Mouse (Mus musculus) forebrain, embryonic 13.5 days (tissue): Measurements from ENCODE around the gene Sqstm1. TPM values are rescaled to one million over a fixed set of nuclear protein-coding genes. Genes with fewer than 3 reads are reported as not detected.

Experiments used
- ATAC-seq: fragments of 200-750 bp; cut with Nextera tagmentation; 2 replicates; pipeline ENCODE4 v1.8.0; 2017
- H3K27ac ChIP-seq: fragments of 300-500 bp; sonication (generic); 2 replicates; pipeline ENCODE4 v1.5.1; 2015; ENCODE audit warnings: inconsistent platforms, mild to moderate bottlenecking, moderate library complexity
- H3K27me3 ChIP-seq: fragments of 300-500 bp; sonication (generic); 2 replicates; pipeline ENCODE4 v1.6.1; 2015; ENCODE audit warnings: mild to moderate bottlenecking, inconsistent platforms
- H3K36me3 ChIP-seq: fragments of 300-500 bp; sonication (generic); 2 replicates; pipeline ENCODE4 v1.6.1; 2015; ENCODE audit warnings: mild to moderate bottlenecking, inconsistent platforms; ENCODE audit not compliant: poor library complexity, severe bottlenecking
- H3K4me1 ChIP-seq: fragments of 300-500 bp; sonication (generic); 2 replicates; pipeline ENCODE4 v1.6.1; 2015; ENCODE audit warnings: inconsistent platforms
- H3K4me2 ChIP-seq: fragments of 300-500 bp; sonication (generic); 2 replicates; pipeline ENCODE4 v1.6.1; 2015; ENCODE audit warnings: inconsistent platforms, mild to moderate bottlenecking, moderate library complexity
- H3K4me3 ChIP-seq: fragments of 300-500 bp; sonication (generic); 2 replicates; pipeline ENCODE4 v1.5.1; 2015; ENCODE audit warnings: mild to moderate bottlenecking, inconsistent platforms
- H3K9ac ChIP-seq: fragments of 300-500 bp; sonication (generic); 2 replicates; pipeline ENCODE4 v1.6.1; 2015; ENCODE audit warnings: mild to moderate bottlenecking, inconsistent platforms
- H3K9me3 ChIP-seq: fragments of 300-500 bp; sonication (generic); replicated peaks from 2 replicates; pipeline ENCODE4 v1.6.1; 2016; ENCODE audit warnings: inconsistent platforms
- WGBS: fragments of 180-500 bp; shearing (Covaris S2); methylation state at CpG from one replicate; pipeline ENCODE4 v1.1.7; 2015; 5-methylcytosine and 5-hydroxymethylcytosine counted together
- polyA plus RNA-seq: library from polyadenylated mRNA; unstranded; fragments of >200 nt; fragmentation: Nextera tagmentation; extraction: Ambion mirVana; gene quantifications from 2 replicates; pipeline ENCODE4 v1.2.1, GENCODE M21; 2015

Gene Sqstm1
- 194 and 210 TPM in 2 replicates for polyA plus RNA-seq

DNA sequence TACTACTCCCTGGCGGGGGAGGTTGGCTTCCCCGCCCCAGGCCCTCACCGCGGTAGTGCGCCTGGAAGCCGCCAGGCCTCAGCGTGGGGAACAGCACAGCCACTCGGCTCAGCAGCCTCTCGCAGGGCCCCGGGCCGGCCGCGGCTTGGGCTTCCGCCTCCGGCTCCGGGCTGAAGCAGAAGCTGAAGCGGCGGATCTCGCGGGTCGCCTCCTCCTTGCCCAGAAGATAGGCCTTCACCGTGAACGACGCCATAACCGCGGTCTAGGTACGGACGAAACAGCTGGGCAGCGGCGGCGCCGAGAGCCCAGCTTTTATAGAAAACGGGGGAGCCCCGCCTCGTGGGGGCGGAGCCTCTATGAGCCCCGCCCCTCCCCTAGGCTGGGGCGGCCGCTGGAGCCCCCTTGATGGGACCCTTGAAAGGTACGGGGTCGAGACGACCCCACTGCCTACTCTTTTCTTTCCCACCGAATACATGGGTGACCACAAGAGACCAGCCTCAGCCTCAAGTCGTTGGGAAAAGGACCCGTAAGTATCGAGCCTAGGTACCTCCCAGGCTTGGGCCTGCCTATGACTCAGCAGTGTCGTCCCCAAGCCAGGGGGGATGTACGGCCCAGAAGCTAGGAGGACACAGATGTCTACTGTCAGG, at the start of gene Sqstm1, which contains the start of gene Mgat4b:
Gene Sqstm1 (minus strand): TSS at position 323 of the 647 bp plus-strand sequence.
Gene Mgat4b (plus strand): TSS at position 386 of the 647 bp plus-strand sequence.
- H3K36me3 ChIP-seq = peaks cover 24% of the 10 kb centered on the region
- H3K4me2 ChIP-seq = peak within 1 kb of the TSS; percentile 68
- no peaks in the 10 kb centered on the region for H3K9me3 ChIP-seq
- H3K9ac ChIP-seq = peak within 1 kb of the TSS; percentile 91
- H3K4me3 ChIP-seq = peak within 1 kb of the TSS; percentile 93
- peak within 1 kb of the TSS; percentile 97 for H3K27ac ChIP-seq
- WGBS = 1% methylated on average over 48 of the region's 48 CpGs
- H3K4me1 ChIP-seq = peaks cover 24% of the 10 kb centered on the region
- ATAC-seq = peak; percentile 79
- no peaks in the 10 kb centered on the region for H3K27me3 ChIP-seq

DNA sequence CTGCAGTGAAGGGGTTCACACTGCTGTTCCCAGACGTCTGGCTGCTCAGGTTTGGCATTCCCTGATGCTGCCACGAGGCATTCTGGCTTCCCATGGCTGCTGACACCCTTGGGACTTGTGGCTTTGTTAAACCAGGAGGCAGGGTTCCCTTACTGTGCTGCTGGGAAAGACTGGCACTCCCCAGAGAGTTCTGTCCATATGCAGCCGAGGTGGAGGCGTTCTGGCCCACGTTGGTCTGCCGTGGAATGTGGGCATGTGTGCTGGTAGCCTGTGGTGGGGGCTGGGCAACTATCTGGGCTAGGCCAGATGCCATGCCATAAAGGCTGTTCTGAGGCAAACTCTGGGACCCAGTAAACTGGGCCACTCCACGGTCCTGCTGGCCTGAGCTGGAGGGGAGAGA, 47.7 kb upstream of the Sqstm1 start:
- Histone ChIP-seq H3K4me3 (no peak overlapping the region), H3K27me3 (no peaks in the 10 kb centered on the region), H3K9me3 (no peaks in the 10 kb centered on the region), H3K36me3 (peaks cover 75% of the 10 kb centered on the region), H3K4me2 (no peak overlapping the region), H3K4me1 (no peaks in the 10 kb centered on the region), H3K9ac (no peak overlapping the region), H3K27ac (no peak overlapping the region)
- WGBS = 86% methylated on average over 7 of the region's 7 CpGs
- no peak for ATAC-seq

DNA sequence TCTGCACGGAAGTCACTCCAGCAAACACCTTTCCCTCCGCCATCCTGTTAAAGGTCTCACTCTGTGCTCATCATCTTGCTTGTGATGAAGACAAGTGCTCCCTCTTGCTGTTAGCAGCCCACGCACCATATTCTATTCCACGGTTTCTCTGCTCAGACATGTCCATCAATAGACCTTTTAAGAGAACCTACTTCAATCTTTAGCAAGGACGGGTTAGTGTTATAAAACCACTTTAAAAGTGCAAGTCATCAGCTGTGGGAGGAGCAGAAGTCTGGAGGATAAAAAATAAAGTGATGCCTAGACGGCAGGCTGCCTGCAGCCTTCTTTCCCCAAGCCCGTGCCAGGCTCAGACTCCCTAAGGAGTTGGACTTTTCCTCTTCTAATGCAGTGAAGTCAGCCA, 46.0 kb upstream of the Sqstm1 start:
- Histone ChIP-seq H3K4me2 (no peak overlapping the region), H3K4me3 (no peak overlapping the region), H3K27me3 (no peaks in the 10 kb centered on the region), H3K27ac (no peak overlapping the region), H3K4me1 (no peaks in the 10 kb centered on the region), H3K36me3 (peaks cover 58% of the 10 kb centered on the region), H3K9me3 (no peaks in the 10 kb centered on the region), H3K9ac (no peak overlapping the region)
- no peak for ATAC-seq
- 89% methylated on average over 7 of the region's 7 CpGs for WGBS

DNA sequence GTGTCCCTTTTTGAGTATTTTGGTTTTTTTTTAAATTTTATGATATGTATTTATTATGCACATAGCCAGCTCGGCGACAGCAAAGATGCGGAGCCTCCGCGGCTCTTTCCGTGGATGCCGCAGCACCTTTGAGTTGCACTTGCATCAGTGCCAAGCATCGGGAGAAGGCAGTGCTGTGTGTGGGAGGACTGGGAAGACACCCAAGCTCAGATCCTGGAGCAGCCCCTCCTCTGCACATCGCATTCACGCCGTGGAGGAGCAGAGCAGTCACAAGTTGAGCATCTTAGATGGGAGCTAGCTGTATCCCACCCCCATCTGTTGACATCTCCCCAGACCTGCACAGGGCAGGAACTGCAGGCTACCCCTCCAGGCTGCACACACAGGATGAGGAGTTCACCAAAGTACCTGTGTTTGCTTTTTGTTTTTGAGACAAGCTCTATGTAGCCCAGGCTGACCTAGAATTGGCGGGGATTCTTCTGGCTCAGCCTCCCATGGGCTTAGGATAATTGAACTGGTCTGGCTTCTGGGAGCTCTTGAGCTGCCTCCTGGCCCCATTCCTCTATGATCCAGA, 43.5 kb upstream of the Sqstm1 start:
- WGBS = 78% methylated on average over 12 of the region's 12 CpGs
- no peak overlapping the region for H3K4me2 ChIP-seq
- peak; percentile 23; the same call in 1 of the 2 replicates for ATAC-seq

DNA sequence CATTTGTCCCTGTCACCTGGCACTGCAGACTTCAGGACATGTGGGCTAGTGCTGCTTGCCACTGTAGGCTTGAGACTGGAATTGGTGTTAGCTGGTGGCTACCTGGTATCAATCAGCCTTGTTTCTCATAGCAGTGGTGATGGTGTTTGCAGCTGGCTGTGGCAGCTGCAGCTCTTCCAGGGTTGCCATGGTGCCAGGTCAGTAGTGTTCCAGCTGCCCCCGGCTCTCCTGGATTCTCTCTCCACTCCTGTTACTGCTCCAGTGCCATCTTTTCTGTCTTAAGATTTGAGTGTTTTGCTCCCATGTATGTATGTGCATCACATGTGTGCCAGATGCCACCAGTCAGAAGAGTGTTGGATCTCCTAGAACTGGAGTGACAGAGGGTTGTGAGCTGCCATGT, 42.8 kb upstream of the Sqstm1 start:
- WGBS = 80% methylated on average over 1 of the region's 1 CpGs

More for the DNA sequence above, 43.5 kb upstream of the Sqstm1 start:
- H3K27me3 ChIP-seq = no peaks in the 10 kb centered on the region
- H3K9ac ChIP-seq = no peak overlapping the region
- H3K27ac ChIP-seq = no peak overlapping the region
- no peak overlapping the region for H3K4me3 ChIP-seq
- no peaks in the 10 kb centered on the region for H3K9me3 ChIP-seq
- H3K36me3 ChIP-seq = peaks cover 33% of the 10 kb centered on the region
- H3K4me1 ChIP-seq = no peaks in the 10 kb centered on the region

DNA sequence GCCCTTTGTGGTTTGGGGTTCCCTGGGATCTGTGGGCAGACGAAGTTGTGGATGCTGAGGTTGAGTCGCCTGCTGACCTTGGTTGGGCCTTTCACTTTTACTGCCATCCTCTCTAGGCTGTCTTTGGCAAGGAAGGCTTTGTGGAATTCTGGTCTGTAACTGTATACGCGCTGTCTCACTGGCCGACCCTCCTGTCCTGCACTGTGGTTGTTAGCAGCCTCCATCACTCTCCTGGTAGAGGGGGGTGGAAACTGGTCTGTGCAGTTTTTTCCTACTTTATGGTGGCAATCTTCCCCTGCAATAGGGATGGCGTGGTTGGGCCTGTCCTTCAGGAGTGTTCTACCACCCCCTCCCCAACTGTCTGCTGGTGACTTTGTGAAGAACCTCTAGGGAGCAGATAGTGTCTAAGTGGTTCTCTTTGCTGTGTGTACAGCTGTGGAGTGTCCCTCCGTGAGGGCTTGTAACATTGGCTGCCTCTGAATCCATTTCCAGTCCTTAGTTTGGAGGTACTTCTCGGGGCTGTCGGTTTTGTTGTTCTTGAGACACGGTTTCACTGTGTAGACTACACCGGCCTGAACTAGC, 42.1 kb upstream of the Sqstm1 start:
- no peaks in the 10 kb centered on the region for H3K9me3 ChIP-seq
- H3K27ac ChIP-seq = no peak overlapping the region
- H3K9ac ChIP-seq = no peak overlapping the region
- H3K36me3 ChIP-seq = peaks cover 20% of the 10 kb centered on the region
- no peaks in the 10 kb centered on the region for H3K4me1 ChIP-seq
- no peak overlapping the region for H3K4me3 ChIP-seq
- 84% methylated on average over 11 of the region's 11 CpGs for WGBS
- no peak overlapping the region for H3K4me2 ChIP-seq
- ATAC-seq = no peak
- H3K27me3 ChIP-seq = no peaks in the 10 kb centered on the region

More for the DNA sequence above, 42.8 kb upstream of the Sqstm1 start:
- no peak overlapping the region for H3K4me2 ChIP-seq
- ATAC-seq = 0 out of 2 replicates have a peak, but pooled peaks have one; percentile 43
- H3K27me3 ChIP-seq = no peaks in the 10 kb centered on the region
- H3K9me3 ChIP-seq = no peaks in the 10 kb centered on the region
- H3K36me3 ChIP-seq = peaks cover 26% of the 10 kb centered on the region
- no peak overlapping the region for H3K4me3 ChIP-seq
- H3K4me1 ChIP-seq = no peaks in the 10 kb centered on the region
- H3K9ac ChIP-seq = no peak overlapping the region
- no peak overlapping the region for H3K27ac ChIP-seq

DNA sequence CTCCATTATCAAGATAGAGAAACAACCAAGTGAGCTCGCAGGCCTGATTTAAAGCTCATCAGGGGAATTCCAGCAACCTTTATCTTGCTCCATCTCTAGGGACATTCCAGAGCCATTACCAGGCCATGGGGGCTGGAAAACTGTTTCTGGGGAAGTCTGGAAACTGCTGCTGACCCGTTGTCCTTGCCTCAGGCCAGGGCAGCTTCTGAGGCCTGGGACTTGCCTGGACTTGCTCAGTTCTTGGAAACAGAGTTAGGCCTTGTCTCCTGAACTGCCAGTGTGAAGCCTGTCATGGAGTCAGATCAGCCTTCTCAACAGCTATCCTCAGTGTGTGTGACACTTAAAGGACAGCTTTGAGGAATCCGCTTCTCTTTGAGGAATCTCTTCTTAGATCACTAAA, 41.5 kb upstream of the Sqstm1 start:
- Histone ChIP-seq H3K4me1 (no peaks in the 10 kb centered on the region), H3K9ac (no peak overlapping the region), H3K36me3 (peaks cover 14% of the 10 kb centered on the region), H3K9me3 (no peaks in the 10 kb centered on the region), H3K27ac (no peak overlapping the region), H3K4me3 (no peak overlapping the region), H3K4me2 (no peak overlapping the region), H3K27me3 (no peaks in the 10 kb centered on the region)
- no peak for ATAC-seq
- 82% methylated on average over 3 of the region's 3 CpGs for WGBS

DNA sequence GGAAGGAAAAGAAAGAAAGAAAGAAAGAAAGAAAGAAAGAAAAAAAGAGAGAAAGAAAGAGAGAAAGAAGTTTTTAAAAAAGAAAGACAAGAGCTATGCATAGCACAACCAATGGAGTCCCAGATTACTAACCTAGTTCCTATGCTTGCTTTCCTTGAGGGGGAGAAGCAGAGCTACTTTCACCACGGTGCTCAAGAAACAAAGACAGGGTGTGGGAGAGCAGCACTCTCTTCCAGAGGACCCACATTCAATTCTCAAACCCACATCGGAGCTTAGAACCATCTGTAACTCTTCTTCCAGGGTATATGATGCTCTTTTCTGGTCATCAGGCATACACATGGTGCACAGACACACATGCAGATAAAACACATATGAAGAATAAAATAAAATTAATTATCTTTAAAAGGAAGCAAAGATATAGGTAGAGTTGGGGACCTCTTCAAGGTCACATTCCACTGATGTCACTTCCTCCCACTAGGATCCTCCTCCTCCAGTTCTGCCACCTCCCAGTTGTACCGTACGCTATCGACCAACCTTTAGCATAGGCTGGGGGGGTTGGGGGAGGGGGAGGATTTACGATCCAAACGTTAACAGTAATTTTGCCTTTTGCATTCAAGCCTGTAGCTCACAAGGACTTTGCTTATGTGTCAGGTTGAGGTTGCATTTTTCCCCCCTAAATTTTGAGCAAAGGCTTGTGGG, 38.0 kb upstream of the Sqstm1 start:
- H3K27ac ChIP-seq = no peak overlapping the region
- H3K4me1 ChIP-seq = no peaks in the 10 kb centered on the region
- H3K4me2 ChIP-seq = no peak overlapping the region
- no peak overlapping the region for H3K9ac ChIP-seq
- 80% methylated on average over 7 of the region's 7 CpGs for WGBS
- H3K4me3 ChIP-seq = no peak overlapping the region
- H3K9me3 ChIP-seq = no peaks in the 10 kb centered on the region
- no peaks in the 10 kb centered on the region for H3K27me3 ChIP-seq
- no peak for ATAC-seq
- H3K36me3 ChIP-seq = no peaks in the 10 kb centered on the region

DNA sequence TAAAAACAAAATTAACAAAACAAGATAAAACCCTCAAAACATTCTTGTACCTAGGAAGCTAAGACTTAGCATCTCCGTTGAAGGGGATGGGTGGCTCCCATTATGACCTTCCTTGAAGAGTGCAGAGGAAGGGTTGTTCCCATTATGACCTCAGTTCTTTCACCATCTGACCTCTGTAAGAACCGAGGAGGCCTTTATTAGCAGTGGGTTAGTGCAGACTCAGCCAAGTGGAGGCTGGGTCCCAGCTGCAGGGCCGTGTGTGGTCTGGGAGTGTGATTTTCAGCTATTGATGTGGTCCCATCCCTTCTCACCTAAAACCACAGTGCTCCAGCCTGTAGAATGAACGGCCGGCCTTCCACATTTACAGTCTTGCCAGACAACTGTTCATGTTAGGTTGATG, 34.6 kb upstream of the Sqstm1 start:
- H3K27me3 ChIP-seq = no peaks in the 10 kb centered on the region
- WGBS = 83% methylated on average over 5 of the region's 5 CpGs
- no peaks in the 10 kb centered on the region for H3K36me3 ChIP-seq
- no peak overlapping the region for H3K9ac ChIP-seq
- no peak overlapping the region for H3K27ac ChIP-seq
- H3K9me3 ChIP-seq = no peaks in the 10 kb centered on the region
- H3K4me3 ChIP-seq = no peak overlapping the region
- H3K4me1 ChIP-seq = no peaks in the 10 kb centered on the region
- no peak overlapping the region for H3K4me2 ChIP-seq
- ATAC-seq = no peak

DNA sequence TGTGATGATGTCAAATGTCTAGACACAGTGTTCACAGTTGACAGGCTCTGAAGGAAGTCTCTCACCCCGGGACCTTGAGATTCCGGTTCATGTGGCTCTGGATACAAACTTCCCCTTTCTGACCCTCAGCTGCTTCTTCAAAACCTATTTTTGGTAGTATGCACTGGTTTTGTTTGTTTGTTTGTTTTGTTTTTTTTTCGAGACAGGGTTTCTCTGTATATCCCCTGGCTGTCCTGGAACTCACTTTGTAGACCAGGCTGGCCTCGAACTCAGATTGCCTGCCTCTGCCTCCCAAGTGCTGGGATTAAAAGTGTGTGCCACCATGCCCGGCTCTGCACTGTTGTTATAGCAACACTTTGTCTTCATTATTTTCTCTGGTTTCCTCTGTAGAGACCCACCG, 33.3 kb upstream of the Sqstm1 start:
- no peak overlapping the region for H3K4me3 ChIP-seq
- no peaks in the 10 kb centered on the region for H3K27me3 ChIP-seq
- ATAC-seq = no peak
- no peaks in the 10 kb centered on the region for H3K36me3 ChIP-seq
- H3K9ac ChIP-seq = no peak overlapping the region
- 88% methylated on average over 6 of the region's 6 CpGs for WGBS
- no peaks in the 10 kb centered on the region for H3K9me3 ChIP-seq
- H3K27ac ChIP-seq = no peak overlapping the region
- H3K4me1 ChIP-seq = no peaks in the 10 kb centered on the region
- H3K4me2 ChIP-seq = no peak overlapping the region

DNA sequence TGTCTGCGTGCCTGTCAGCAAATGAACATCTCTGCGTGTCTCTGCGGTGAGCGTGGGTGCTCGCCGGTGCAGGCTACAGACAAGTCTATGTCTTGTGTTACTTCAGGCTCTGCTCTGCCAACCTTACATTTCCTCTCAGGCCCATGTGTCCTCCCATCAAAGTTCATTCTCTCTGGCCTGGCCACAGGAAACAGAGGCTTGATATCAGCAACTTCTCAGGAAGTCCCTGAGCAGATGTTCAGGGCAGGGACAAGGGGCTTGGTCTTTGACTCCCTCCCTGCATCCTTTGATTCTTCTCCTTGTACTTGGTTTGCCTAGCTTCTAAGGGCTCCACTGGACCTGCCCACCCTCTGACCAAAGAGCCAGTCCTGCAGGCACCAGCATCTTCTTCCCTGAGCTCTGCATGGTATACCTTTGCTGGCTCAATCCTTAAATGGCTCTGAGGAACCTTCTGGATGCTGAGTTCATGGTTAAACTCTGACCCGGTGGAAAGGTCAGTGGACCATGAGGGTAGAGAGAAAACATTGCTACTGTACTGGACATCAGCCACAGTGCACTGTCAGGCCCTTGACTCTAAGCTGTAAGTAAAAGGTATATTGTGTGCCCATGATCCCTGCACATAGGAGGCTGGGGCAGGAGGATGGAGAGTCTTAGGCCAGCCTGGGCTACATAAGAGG, 29.7 kb upstream of the Sqstm1 start:
- ATAC-seq = no peak
- H3K27me3 ChIP-seq = peaks cover 24% of the 10 kb centered on the region
- 84% methylated on average over 7 of the region's 7 CpGs for WGBS
- H3K36me3 ChIP-seq = peaks cover under 1% of the 10 kb centered on the region; the same call in 1 of the 2 replicates
- H3K9me3 ChIP-seq = no peaks in the 10 kb centered on the region
- H3K4me3 ChIP-seq = no peak overlapping the region
- no peak overlapping the region for H3K9ac ChIP-seq
- H3K27ac ChIP-seq = no peak overlapping the region
- no peak overlapping the region for H3K4me2 ChIP-seq
- peaks cover 18% of the 10 kb centered on the region for H3K4me1 ChIP-seq
